Mouse (Mus musculus) G1E-ER4 (cell line): Measurements from ENCODE around the gene Cpeb2. TPM values are rescaled to one million over a fixed set of nuclear protein-coding genes. Genes with fewer than 3 reads are reported as not detected.

Experiments
- GATA1 ChIP-seq: IDR thresholded peaks from one replicate; pipeline ENCODE4 v1.8.0; 2012; ENCODE audit warnings: low read length, inconsistent platforms
- polyA plus RNA-seq: library from polyadenylated mRNA; stranded (reverse); fragments of >175 nt; gene quantifications from 2 replicates; pipeline ENCODE4 v1.2.3, GENCODE M21; 2012

The Cpeb2 gene
- polyA plus RNA-seq = 5.8 and 8.0 TPM in 2 replicates

DNA sequence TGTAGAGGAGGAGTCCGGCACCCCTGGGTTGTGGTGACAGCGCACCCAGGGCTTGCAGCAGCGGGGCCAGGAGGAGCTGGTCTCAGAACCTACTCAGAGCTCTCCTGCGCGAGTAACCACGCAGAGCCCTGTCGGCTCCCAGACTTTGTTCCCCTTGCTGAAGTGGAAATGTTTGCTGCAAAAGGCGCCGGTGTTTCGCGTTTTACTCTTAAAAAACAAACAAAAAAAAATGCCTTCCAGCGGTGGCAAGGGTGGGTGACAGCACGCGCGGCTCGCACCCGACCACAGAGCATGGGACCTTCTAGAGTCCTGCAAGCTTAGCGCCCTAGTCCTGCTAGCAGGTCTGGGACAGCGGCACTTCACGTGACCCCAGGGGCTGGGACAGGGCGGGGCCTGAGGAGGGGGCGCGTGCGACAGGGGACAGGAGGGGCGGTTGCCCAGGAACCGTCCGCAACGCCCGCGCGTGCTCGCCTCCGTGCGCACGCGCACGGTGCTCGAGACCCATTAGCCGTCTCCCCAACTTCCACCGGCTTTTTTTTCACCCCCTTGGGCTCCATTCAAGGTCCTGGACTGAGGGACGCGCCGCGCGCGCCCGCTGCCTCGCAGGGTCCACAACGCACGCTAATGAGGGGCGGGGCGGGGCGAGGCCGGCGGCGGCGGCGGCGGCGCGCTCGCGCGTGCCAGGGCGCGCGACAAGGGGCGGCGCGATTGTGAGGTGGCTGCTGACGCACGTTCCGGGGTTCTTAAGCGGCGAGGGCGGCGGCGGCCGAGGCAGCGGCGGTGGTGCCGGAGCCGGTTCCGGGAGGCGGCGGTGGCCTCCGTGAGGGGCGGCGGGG is at the start of gene Cpeb2:
Gene Cpeb2, plus strand, starts transcription at position 691 of the 836 bp plus-strand sequence.
- no peak for TF ChIP-seq GATA1

DNA sequence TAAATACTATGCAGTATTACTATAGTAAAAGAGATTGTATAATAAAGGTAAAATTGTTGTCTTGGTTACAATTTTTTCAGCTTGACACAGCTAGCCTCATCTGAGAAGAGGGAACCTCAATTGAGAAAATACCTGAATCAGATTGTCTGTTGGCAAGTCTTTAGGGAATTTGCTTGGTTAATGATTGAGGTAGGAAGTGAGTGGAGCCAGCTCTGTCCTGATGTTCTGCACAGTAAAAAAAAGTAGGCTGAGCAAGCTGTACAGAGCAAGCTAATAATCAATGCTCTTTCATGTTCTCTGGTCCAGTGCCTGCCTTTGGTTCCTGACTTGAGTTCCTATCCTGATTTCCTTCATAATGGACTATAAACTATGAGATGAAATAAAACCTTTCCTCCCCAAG is 49.4 kb upstream of the Cpeb2 start:
- no peak for TF ChIP-seq GATA1

DNA sequence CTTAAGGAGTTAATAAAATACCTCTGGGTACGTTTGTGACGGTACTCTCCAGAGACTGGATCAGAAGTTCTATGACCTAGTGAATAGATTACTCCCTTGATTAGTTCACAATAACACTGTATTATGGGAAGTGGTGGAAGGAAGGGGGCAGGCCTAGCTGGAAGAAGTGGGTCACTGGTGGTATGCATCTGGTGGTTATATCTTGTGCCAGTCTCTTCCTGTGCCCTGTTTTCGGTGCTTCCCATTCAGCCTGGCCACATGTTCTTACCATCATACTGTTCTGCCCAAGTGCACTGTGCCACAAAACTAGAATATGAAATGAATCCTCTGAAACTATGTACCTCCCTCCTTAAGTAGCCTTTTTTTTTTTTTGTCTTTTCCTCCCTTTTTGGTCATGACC is 48.1 kb upstream of the Cpeb2 start:
- TF ChIP-seq GATA1 = no peak

DNA sequence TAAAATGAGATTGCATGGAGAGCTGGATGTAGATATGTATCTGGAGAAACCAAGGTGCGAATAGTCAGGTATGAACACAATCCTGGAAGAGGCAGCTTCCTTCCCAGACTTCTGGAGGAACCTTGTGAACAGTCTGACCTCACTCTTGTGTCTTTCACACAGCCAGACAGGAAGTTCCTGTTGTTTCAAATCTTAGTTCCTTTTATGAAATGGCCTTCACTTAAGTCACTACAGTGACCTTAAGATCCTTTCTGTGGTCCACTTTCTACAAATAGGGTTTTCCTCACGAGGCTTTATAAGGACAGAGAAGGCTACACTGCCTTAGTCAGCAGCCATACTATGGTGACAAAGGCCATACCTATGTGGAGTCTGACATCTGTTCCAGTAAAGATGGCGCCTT is 47.5 kb upstream of the Cpeb2 start:
- no peak for TF ChIP-seq GATA1

DNA sequence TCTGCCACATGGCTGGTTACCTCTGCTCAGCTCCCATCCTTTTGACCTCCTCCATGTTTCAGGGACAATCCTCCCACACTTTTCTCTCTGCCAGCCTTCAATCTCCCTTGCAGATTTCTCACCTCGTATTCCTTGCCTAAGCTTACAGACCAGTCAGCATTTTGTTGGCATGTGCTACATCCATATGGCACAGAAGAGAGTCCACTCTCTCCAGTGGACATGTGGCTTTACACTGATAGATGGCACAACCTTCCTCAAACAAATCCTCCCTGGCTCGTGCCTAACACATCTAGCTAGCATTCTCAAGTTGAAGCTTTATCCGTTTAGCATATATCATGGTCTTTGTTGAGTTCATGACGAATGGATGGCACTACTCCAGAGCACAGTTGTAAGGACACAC is 32.3 kb upstream of the Cpeb2 start:
- TF ChIP-seq GATA1 = no peak

DNA sequence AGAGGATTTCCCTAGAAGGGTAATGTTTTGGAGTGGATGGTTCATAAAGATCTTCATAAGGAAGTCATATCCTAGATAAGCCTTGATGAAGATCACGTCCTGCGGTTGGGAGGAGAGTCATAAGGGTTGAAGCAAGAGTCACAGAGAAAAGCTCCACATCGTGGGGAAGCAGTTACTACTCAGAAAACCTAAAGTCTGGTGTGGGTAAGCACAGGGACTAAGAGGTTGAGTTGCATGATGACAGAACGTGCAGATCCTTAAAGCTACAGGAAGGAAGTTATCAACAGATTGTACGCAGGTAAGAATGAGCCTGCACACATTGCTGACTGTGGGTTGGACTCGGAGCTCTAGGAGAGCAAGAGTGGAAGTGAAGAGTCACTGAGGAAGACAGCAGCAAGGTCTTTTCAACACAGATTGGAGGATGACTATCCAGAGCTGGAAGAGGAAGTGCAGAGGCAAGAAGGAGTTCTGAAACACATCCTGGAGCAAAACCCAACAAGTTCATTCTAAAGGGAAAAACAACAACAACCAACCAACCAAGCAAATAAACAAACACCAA is 26.4 kb upstream of the Cpeb2 start:
- no peak for TF ChIP-seq GATA1

DNA sequence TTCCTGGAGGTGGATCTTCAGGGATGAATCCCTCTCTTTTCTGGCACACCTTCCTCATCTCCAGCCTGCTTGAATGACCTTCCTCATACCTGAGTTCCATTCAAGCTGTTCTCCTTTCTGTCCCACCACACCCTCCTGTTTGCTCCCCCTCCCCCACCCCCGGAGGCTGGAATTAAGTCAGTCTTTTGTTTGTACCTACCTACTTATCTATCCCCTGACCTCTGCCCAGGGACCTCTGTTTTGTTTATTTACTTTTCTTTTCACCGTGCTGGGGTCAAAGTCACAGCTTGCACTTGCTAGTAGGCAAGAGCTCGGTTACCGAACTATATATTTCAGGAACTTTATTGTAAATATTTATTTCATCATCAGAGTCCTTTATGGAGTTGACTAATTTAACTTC is 15.5 kb upstream of the Cpeb2 start:
- TF ChIP-seq GATA1 = no peak

DNA sequence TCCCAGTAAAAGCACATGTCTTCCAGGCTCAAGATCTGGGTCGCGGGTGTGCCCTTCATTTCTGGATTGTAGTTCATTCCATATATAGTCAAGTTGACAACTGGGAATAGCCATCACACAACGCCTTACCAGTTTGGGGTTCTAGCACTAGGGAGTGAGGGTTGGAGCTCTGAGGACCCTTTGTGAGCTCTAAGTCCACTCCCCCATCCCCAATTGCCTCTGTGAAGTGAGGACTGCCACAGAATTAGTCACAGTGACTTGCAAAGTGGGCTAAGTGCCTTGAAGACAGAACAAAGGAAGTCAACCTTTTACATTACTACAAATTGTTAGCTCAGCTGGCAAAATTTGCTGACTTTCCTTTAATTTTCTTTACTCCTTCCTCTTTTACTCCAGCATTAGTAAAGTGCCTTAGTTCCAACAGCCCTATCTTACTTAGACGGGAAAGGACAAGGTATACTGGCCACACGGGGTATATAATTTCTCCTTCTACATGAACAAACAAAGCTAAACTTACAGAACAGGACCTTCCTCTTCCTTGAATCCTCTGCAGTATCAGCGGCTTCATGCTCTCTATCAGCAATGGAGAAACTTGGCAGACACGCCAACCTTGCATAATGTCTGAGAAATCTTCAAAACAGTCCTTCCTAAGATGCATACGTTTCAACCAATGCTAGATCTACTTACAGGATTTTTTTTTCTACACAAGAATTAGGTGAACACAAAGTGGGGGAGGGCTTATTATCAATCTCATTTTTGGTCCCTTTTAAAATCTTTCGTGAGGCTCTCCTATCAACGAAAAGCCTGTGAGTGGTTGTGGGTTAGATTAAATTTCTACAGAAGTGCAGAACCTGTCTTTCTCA is 14.8 kb upstream of the Cpeb2 start:
- TF ChIP-seq GATA1 = no peak

DNA sequence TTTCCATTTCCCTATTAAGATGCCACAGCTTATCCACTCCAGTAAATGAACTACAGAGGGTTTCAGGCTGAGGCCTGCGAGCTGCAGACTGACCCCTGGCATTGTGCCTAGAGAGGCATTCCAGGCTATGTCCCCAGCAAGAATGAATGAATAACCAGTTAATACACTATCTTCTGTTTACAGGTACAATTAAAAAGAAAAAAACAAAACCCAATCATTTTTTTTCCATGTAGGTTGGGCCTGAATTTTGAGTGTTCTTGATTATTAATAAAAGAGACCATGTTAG is 14.2 kb upstream of the Cpeb2 start:
- TF ChIP-seq GATA1 = no peak

DNA sequence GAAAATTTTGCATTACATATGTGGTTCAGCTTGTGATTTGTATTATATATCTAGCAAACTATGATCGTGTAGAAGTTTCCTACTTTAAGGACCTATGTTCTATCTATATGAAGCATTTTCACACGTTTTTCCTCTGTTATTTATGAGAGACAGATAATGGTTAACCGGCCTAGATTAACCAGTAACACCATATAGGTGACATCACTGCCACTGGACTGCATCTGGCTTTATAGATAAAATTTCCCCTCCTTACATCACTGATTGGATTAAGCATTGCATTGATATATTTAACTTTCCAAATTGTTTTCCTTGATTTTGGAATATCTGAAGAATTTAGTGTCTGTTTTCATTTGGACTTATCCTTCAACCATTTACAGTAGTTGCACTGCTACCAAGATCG is 9.6 kb upstream of the Cpeb2 start:
- no peak for TF ChIP-seq GATA1

DNA sequence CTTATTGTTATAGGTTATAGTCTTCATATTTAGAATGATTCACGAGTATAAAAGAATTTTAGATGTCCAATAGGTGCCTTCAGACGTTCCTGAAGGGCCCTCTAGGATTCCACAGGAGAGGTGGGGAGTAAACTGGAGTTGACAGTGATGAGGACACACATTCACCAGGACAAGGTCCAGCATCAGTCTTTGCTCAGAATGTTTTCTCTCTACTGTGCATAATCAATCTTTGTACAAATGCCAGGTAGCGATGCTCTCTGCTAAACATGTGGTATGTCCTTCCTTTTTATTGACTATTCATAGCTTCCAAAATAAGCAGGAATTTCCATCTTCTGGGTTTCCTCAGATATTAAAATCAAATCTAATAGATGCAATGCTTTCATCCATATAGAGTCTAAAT is 8.7 kb upstream of the Cpeb2 start:
- TF ChIP-seq GATA1 = no peak

DNA sequence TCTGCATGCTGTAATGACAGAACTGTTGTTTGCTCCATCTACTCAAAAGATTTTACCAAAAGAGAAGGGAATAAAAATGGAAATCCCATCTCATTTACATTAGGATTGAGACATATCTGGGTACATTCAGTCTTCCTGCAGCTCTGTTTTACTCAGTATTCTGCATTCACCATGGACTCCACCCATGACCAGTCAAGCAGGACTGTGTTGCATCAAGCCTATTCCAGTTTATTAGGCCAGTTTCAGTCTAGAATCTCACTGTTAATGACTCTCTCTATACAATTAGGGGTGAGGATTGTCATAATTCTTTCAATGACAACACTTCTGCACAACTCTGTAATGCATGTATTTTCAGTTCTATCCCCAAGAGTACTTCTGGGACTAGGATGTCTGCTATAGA is 6.8 kb upstream of the Cpeb2 start:
- TF ChIP-seq GATA1 = no peak

DNA sequence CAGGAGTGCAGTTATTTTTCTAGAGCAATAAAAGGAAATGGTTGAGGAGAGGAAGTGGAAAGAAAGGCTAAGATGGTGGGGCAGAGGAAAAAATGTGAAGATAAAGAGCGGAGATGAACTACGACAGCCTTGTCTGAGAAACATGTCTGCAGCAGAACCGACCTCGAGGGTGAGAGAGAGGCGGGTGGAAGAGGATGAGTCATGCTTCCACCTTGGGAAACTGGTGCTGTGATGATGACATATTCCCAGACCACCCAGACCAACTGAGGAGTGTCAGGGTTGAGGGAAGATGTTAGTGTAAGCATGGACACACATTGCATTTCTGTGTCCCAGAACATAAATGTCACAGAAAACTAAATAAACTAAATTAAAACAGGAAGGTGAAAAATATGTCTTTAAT is 5.4 kb upstream of the Cpeb2 start:
- no peak for TF ChIP-seq GATA1

DNA sequence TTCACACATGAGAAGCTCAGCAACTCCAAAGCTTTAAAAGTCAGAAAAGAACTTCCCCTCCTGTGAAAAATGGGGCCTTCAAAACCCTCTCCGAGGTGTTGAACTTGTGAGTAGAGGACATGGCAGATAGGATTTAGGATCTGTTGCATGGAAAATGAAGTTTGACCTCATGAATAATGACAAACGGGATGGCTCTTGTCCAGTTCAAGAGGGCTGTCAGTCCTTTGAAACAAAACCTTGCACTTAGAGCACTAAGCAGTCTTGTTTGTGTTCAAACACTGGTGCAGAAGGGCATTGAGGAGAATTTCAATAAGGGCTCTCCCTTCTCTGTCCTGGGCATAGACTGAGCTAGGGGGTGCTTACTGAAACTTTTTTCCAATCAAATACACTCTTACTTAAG is 1.9 kb upstream of the Cpeb2 start:
- no peak for TF ChIP-seq GATA1

DNA sequence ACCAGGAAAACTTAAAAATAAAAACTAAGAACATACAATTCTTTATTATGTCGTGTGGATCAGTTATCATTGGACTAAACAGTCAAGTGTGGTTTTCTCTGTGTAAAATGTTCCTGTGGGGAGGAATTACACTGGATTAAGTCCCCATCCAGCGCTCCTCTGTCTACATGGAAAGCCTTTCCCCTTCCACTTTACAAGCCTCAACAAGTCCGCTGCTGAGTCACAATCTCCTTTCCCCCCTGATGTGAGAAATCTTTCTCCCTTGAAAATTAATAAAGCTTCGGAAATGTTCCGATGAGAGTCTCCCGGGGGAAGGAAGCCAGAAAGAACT is 856 bp upstream of the Cpeb2 start:
- TF ChIP-seq GATA1 = no peak

DNA sequence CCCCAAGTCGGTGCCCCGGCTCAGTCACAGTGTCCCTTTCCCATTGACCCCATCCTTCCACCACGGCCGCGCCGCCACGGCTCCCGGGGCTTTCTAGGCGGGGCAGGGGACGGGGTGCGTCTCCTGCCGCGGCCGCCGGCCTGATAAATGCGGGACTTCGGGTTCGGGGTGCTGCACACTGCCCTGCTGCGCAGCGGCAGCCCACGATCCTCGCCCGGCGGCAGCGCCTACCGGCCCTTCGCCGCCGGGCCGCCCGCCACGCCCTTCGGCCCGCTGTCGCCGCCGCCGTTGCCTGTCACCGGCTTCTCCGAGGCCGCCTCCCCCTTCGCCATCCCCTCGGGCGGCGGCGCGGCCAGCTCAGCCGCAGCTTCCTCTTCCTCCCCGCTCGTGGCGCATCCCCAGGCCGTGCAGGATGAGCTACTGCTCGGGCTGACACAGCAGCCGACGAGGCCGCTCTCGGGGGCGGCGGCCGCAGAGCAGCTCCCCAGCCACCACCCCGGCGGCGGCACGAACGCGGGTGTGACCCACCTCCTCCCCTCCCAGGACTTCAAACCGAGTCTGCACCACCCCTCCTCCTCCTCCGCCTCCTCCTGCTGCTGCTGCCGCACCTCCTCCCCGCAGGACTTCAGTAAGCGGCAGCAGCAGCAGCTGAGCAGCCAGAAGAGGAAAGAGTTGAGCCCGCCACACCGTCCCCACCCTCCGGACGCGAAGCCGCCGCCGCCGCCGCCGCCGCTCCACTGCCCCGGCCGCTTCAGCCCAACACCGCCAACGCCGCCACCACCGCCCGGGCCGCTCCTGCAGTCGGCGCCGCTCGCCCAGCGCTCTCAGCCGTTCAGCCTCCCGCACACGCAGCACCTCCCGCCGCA is 579 bp downstream of the Cpeb2 start:
- TF ChIP-seq GATA1 = no peak
